Mouse (Mus musculus) CH12.LX (cell line): ENCODE data around the gene Slc25a33.

ENCODE experiments used
- CTCF ChIP-seq, 2 experiments: IDR thresholded peaks in 1 of 2; conservative IDR thresholded peaks in 1 of 2; 2 replicates each; pipeline ENCODE4 v1.5.1; 2011 to 2012; ENCODE audit warnings: low read depth in 2 of 2, low read length in 2 of 2, improper control_type of control experiment in 1 of 2, inconsistent platforms in 1 of 2, mild to moderate bottlenecking in 1 of 2, moderate library complexity in 1 of 2
- KAT2A ChIP-seq: IDR thresholded peaks from 2 replicates; pipeline ENCODE4 v1.6.1; 2012; ENCODE audit warnings: low read length, improper control_type of control experiment, inconsistent platforms; ENCODE audit not compliant: insufficient replicate concordance
- TCF12 ChIP-seq: IDR thresholded peaks from 2 replicates; pipeline ENCODE4 v1.6.1; 2014; ENCODE audit warnings: low read depth, mild to moderate bottlenecking, inconsistent platforms, low read length, improper control_type of control experiment
- ZMIZ1 ChIP-seq: IDR thresholded peaks from 2 replicates; pipeline ENCODE4 v1.6.1; 2012; ENCODE audit warnings: low read depth, mild to moderate bottlenecking, inconsistent platforms, low read length, improper control_type of control experiment

- TF ChIP-seq CTCF (conservative IDR thresholded peaks at IDR 0.05 in 1 of 2, IDR thresholded peaks at IDR 0.05 in 1 of 2; ENCODE audit: low read depth in 2 of 2, low read length in 2 of 2), result no peak
- TF ChIP-seq ZMIZ1, result no peak
- TF ChIP-seq TCF12, result no peak
- no peak for TF ChIP-seq KAT2A
These were observed 19.9 kb upstream of the Slc25a33 start for GRCm38 (mm10) chr4:149794010-149794338.
